Mouse (Mus musculus): ENCODE data around the gene Gm8994.

GRCm38 (mm10) chr6:136284565-136284964, 42.8 kb upstream of the Gm8994 start:
- no peak for TF ChIP-seq CTCF (IDR thresholded peaks at IDR 0.05; ENCODE audit: low read depth, low read length)
- no peak for TF ChIP-seq EP300 (IDR thresholded peaks at IDR 0.05; ENCODE audit: insufficient read depth, low read depth, low read length)

Data from ES-Bruce4 (cell line).